Mouse (Mus musculus): Measurements from ENCODE around the gene Iscu. TPM values are rescaled to one million over a fixed set of nuclear protein-coding genes. Genes with fewer than 3 reads are reported as not detected.
A peak's percentile ranks its signal among the peaks of the same experiment; 100 is the strongest.

Gene Iscu
- polyA plus RNA-seq, 1 experiment from 2014 or later, result 112 TPM

- no peaks in the 10 kb centered on the region for H3K27me3 ChIP-seq (ENCODE audit: control insufficient read depth, insufficient read depth, low read length)
- 92% methylated on average over 13 of the region's 13 CpGs for WGBS
- ATAC-seq (ENCODE audit: insufficient number of reproducible peaks, low FRiP score, low TSS enrichment, low read depth) (no peak), DNase-seq (ENCODE audit: low spot score) (no peak)
- no peak overlapping the region for H3K9ac ChIP-seq (ENCODE audit: low read length)
- H3K4me2 ChIP-seq (ENCODE audit: low read depth, severe bottlenecking), result no peak overlapping the region
- H3K4me3 ChIP-seq (ENCODE audit: low read depth, low read length), result no peak overlapping the region
- no peaks in the 10 kb centered on the region for H3K9me3 ChIP-seq (ENCODE audit: control insufficient read depth, low read length)
- H3K27ac ChIP-seq (replicated peaks; ENCODE audit: low read depth, low read length), result no peak overlapping the region
- peaks cover 4% of the 10 kb centered on the region for H3K4me1 ChIP-seq (ENCODE audit: control insufficient read depth, insufficient read depth, low read length)
- H3K36me3 ChIP-seq (ENCODE audit: control insufficient read depth, insufficient read depth, low read length), result peaks cover 21% of the 10 kb centered on the region
Measured at GRCm38 (mm10) chr5:113765641-113766526, 6.7 kb upstream of the Iscu start.

- Histone ChIP-seq H3K4me1 (ENCODE audit: control insufficient read depth, insufficient read depth, low read length) (peaks cover 4% of the 10 kb centered on the region), H3K27me3 (ENCODE audit: control insufficient read depth, insufficient read depth, low read length) (no peaks in the 10 kb centered on the region), H3K27ac (replicated peaks; ENCODE audit: low read depth, low read length) (no peak overlapping the region), H3K4me3 (ENCODE audit: low read depth, low read length) (no peak overlapping the region), H3K9me3 (ENCODE audit: control insufficient read depth, low read length) (no peaks in the 10 kb centered on the region), H3K4me2 (ENCODE audit: low read depth, severe bottlenecking) (no peak overlapping the region), H3K9ac (ENCODE audit: low read length) (no peak overlapping the region), H3K36me3 (ENCODE audit: control insufficient read depth, insufficient read depth, low read length) (peaks cover 9% of the 10 kb centered on the region)
- ATAC-seq (ENCODE audit: insufficient number of reproducible peaks, low FRiP score, low TSS enrichment, low read depth), result no peak
- DNase-seq (ENCODE audit: low spot score), result no peak
- WGBS, result 91% methylated on average over 8 of the region's 8 CpGs
Measured at GRCm38 (mm10) chr5:113768806-113769205, 3.7 kb upstream of the Iscu start.

- Histone ChIP-seq H3K4me1 (ENCODE audit: control insufficient read depth, insufficient read depth, low read length) (peaks cover 4% of the 10 kb centered on the region), H3K9ac (ENCODE audit: low read length) (peak overlapping the region; percentile 97), H3K27me3 (ENCODE audit: control insufficient read depth, insufficient read depth, low read length) (no peaks in the 10 kb centered on the region), H3K4me3 (ENCODE audit: low read depth, low read length) (peak overlapping the region; percentile 100), H3K4me2 (ENCODE audit: low read depth, severe bottlenecking) (peak overlapping the region; percentile 80), H3K9me3 (ENCODE audit: control insufficient read depth, low read length) (no peaks in the 10 kb centered on the region), H3K27ac (replicated peaks; ENCODE audit: low read depth, low read length) (peak overlapping the region; percentile 93), H3K36me3 (ENCODE audit: control insufficient read depth, insufficient read depth, low read length) (peaks cover 10% of the 10 kb centered on the region)
- WGBS, result under 1% methylated on average over 94 of the region's 97 CpGs
- peak; percentile 88 for DNase-seq (ENCODE audit: low spot score)
- peak; percentile 60; the same call in 1 of the 2 replicates for ATAC-seq (ENCODE audit: insufficient number of reproducible peaks, low FRiP score, low TSS enrichment, low read depth)
Measured at GRCm38 (mm10) chr5:113771213-113772162, 1.1 kb upstream of the Iscu start.

- ATAC-seq (ENCODE audit: insufficient number of reproducible peaks, low FRiP score, low TSS enrichment, low read depth) (peak; percentile 27; the same call in 1 of the 2 replicates), DNase-seq (ENCODE audit: low spot score) (no peak)
- Histone ChIP-seq H3K9ac (ENCODE audit: low read length) (peak overlapping the region; percentile 60), H3K4me2 (ENCODE audit: low read depth, severe bottlenecking) (peak overlapping the region; percentile 80), H3K36me3 (ENCODE audit: control insufficient read depth, insufficient read depth, low read length) (peaks cover 9% of the 10 kb centered on the region), H3K27ac (replicated peaks; ENCODE audit: low read depth, low read length) (no peak overlapping the region), H3K4me3 (ENCODE audit: low read depth, low read length) (peak overlapping the region; percentile 100), H3K27me3 (ENCODE audit: control insufficient read depth, insufficient read depth, low read length) (no peaks in the 10 kb centered on the region), H3K4me1 (ENCODE audit: control insufficient read depth, insufficient read depth, low read length) (peaks cover 4% of the 10 kb centered on the region), H3K9me3 (ENCODE audit: control insufficient read depth, low read length) (no peaks in the 10 kb centered on the region)
- 2% methylated on average over 29 of the region's 38 CpGs for WGBS
Measured at GRCm38 (mm10) chr5:113772905-113773519, 464 bp downstream of the Iscu start.

- Histone ChIP-seq H3K4me1 (ENCODE audit: control insufficient read depth, insufficient read depth, low read length) (peaks cover 4% of the 10 kb centered on the region), H3K27me3 (ENCODE audit: control insufficient read depth, insufficient read depth, low read length) (no peaks in the 10 kb centered on the region), H3K9ac (ENCODE audit: low read length) (no peak overlapping the region), H3K4me2 (ENCODE audit: low read depth, severe bottlenecking) (peak overlapping the region; percentile 80), H3K27ac (replicated peaks; ENCODE audit: low read depth, low read length) (no peak overlapping the region), H3K36me3 (ENCODE audit: control insufficient read depth, insufficient read depth, low read length) (peaks cover 6% of the 10 kb centered on the region; the same call in 1 of the 2 replicates), H3K9me3 (ENCODE audit: control insufficient read depth, low read length) (no peaks in the 10 kb centered on the region), H3K4me3 (ENCODE audit: low read depth, low read length) (peak overlapping the region; percentile 100)
- no peak for ATAC-seq (ENCODE audit: insufficient number of reproducible peaks, low FRiP score, low TSS enrichment, low read depth)
- peak; percentile 96 for DNase-seq (ENCODE audit: low spot score)
- under 1% methylated on average over 7 of the region's 7 CpGs for WGBS
Measured at GRCm38 (mm10) chr5:113773664-113774063, 1.1 kb downstream of the Iscu start.

- no peak for DNase-seq (ENCODE audit: low spot score)
- H3K27ac ChIP-seq (replicated peaks; ENCODE audit: low read depth, low read length), result no peak overlapping the region
- no peak for ATAC-seq (ENCODE audit: insufficient number of reproducible peaks, low FRiP score, low TSS enrichment, low read depth)
- H3K9ac ChIP-seq (ENCODE audit: low read length), result no peak overlapping the region
- peaks cover 6% of the 10 kb centered on the region; the same call in 1 of the 2 replicates for H3K36me3 ChIP-seq (ENCODE audit: control insufficient read depth, insufficient read depth, low read length)
- WGBS, result 92% methylated on average over 10 of the region's 10 CpGs
- no peaks in the 10 kb centered on the region for H3K27me3 ChIP-seq (ENCODE audit: control insufficient read depth, insufficient read depth, low read length)
- no peak overlapping the region for H3K4me2 ChIP-seq (ENCODE audit: low read depth, severe bottlenecking)
- no peak overlapping the region for H3K4me3 ChIP-seq (ENCODE audit: low read depth, low read length)
- H3K4me1 ChIP-seq (ENCODE audit: control insufficient read depth, insufficient read depth, low read length), result no peaks in the 10 kb centered on the region
- H3K9me3 ChIP-seq (ENCODE audit: control insufficient read depth, low read length), result no peaks in the 10 kb centered on the region
Measured at GRCm38 (mm10) chr5:113775585-113775984, 3.0 kb downstream of the Iscu start.

GRCm38 (mm10) chr5:113776128-113776895, 3.8 kb downstream of the Iscu start:
- WGBS, result 94% methylated on average over 15 of the region's 15 CpGs
- no peak overlapping the region for H3K4me2 ChIP-seq (ENCODE audit: low read depth, severe bottlenecking)
- ATAC-seq (ENCODE audit: insufficient number of reproducible peaks, low FRiP score, low TSS enrichment, low read depth) (no peak), DNase-seq (ENCODE audit: low spot score) (no peak)
- H3K27me3 ChIP-seq (ENCODE audit: control insufficient read depth, insufficient read depth, low read length), result no peaks in the 10 kb centered on the region
- H3K9me3 ChIP-seq (ENCODE audit: control insufficient read depth, low read length), result no peaks in the 10 kb centered on the region
- no peak overlapping the region for H3K9ac ChIP-seq (ENCODE audit: low read length)
- H3K36me3 ChIP-seq (ENCODE audit: control insufficient read depth, insufficient read depth, low read length), result peaks cover 6% of the 10 kb centered on the region; the same call in 1 of the 2 replicates
- H3K27ac ChIP-seq (replicated peaks; ENCODE audit: low read depth, low read length), result no peak overlapping the region
- H3K4me3 ChIP-seq (ENCODE audit: low read depth, low read length), result no peak overlapping the region
- H3K4me1 ChIP-seq (ENCODE audit: control insufficient read depth, insufficient read depth, low read length), result peaks cover 5% of the 10 kb centered on the region; the same call in 1 of the 2 replicates

Measured in limb, embryonic 11.5 days (tissue).